9 mouse cellular contexts compared by ENCODE assay signal in genomic region chr15:99527629-99528353, GRCm38 (mm10). TPM values are rescaled to one million over a fixed set of nuclear protein-coding genes. Genes with fewer than 3 reads are reported as not detected.
DNase-seq lines count a peak whose midpoint lies in the region; ATAC-seq and TF ChIP-seq lines count a peak whose summit lies in the region.
"Had no signal": no experiment of that assay in that cellular context is flagged by ENCODE, and none has a peak within 500 bp of the region (broad histone marks: within the 10 kb centered on the region; RNA-seq: fewer than 3 reads in every experiment).

Faim2 (minus strand) TSS chr15:99528165.

- intact Hi-C loops in heart, adult 2 months (cut with DNase I): no loop called here

- no peaks in the 10 kb centered on the region for H3K36me3 ChIP-seq in lung, embryonic 14.5 days (ENCODE audit: insufficient read depth)
- H3K36me3 ChIP-seq in embryonic facial prominence, embryonic 10.5 days (replicated peaks): no peaks in the 10 kb centered on the region
- H3K36me3 ChIP-seq in hindbrain, embryonic 16.5 days (ENCODE audit: control insufficient read depth, insufficient read depth, low read length): no peaks in the 10 kb centered on the region; the same call in 1 of the 2 replicates
- H3K36me3 ChIP-seq in midbrain, embryonic 12.5 days: no peaks in the 10 kb centered on the region
- no peaks in the 10 kb centered on the region for H3K36me3 ChIP-seq in heart, adult 2 months (ENCODE audit: control insufficient read depth, insufficient read depth, low read length)

- H3K9ac ChIP-seq in lung, embryonic 14.5 days: no peak within 1 kb of the TSS
- H3K9ac ChIP-seq in hindbrain, embryonic 16.5 days (ENCODE audit: low read depth, low read length): peak within 1 kb of the TSS; percentile 68
- peak within 1 kb of the TSS; percentile 49 for H3K9ac ChIP-seq in midbrain, embryonic 12.5 days (replicated peaks)
- H3K9ac ChIP-seq in heart, adult 2 months (ENCODE audit: low read depth, low read length): no peak within 1 kb of the TSS

- peak within 1 kb of the TSS; percentile 65; the same call in 1 of the 2 replicates for H3K27ac ChIP-seq in lung, embryonic 14.5 days (ENCODE audit: low read depth)
- no peak within 1 kb of the TSS for H3K27ac ChIP-seq in embryonic facial prominence, embryonic 10.5 days (replicated peaks)
- H3K27ac ChIP-seq in hindbrain, embryonic 16.5 days (ENCODE audit: low read depth, low read length): peak within 1 kb of the TSS; percentile 84
- 0 out of 2 replicates have a peak within 1 kb of the TSS, but pooled peaks have one; percentile 10 for H3K27ac ChIP-seq in midbrain, embryonic 12.5 days (replicated peaks)
- no peak within 1 kb of the TSS for H3K27ac ChIP-seq in heart, adult 2 months

- no peak for TF ChIP-seq POLR2A in heart, adult 2 months (IDR thresholded peaks at IDR 0.05; ENCODE audit: insufficient read depth, low read depth, low read length)

- no peak for TF ChIP-seq CTCF in lung, embryonic 14.5 days (IDR thresholded peaks at IDR 0.05; ENCODE audit: low read depth)
- no peak for TF ChIP-seq CTCF in heart, adult 2 months (IDR thresholded peaks at IDR 0.05)

- no peak for ATAC-seq in lung, embryonic 14.5 days (ENCODE audit: insufficient read depth)
- ATAC-seq in hindbrain, embryonic 16.5 days: peak; percentile 85
- no peak for ATAC-seq in midbrain, embryonic 12.5 days (ENCODE audit: low FRiP score, low read depth)

- no peak for DNase-seq in lung, embryonic 14.5 days
- DNase-seq in lung, postnatal 25 days (ENCODE audit: low spot score): no peak
- DNase-seq in embryonic facial prominence, embryonic 10.5 days (ENCODE audit: low spot score): peak; percentile 49
- no peak for DNase-seq in gastrocnemius, adult 18-20 months (ENCODE audit: low spot score)
- no peak for DNase-seq in c-Kit-positive CD71-positive TER-119-positive erythroid progenitor cells, embryonic 14.5 days (ENCODE audit: low spot score)
- DNase-seq in heart, adult 2 months: no peak

- 18% methylated on average over 27 of the region's 27 CpGs for WGBS in lung, embryonic 14.5 days
- WGBS in embryonic facial prominence, embryonic 10.5 days: 12% methylated on average over 27 of the region's 27 CpGs
- WGBS in hindbrain, embryonic 16.5 days: 8% methylated on average over 27 of the region's 27 CpGs
- WGBS in midbrain, embryonic 12.5 days: 10% methylated on average over 26 of the region's 27 CpGs
- 26% methylated on average over 27 of the region's 27 CpGs for WGBS in heart, adult 2 months

- 0 out of 2 replicates have a peak within 1 kb of the TSS, but pooled peaks have one; percentile 15 for H3K4me2 ChIP-seq in lung, embryonic 14.5 days
- H3K4me2 ChIP-seq in hindbrain, embryonic 16.5 days (ENCODE audit: low read length): peak within 1 kb of the TSS; percentile 62
- peak within 1 kb of the TSS; percentile 61 for H3K4me2 ChIP-seq in midbrain, embryonic 12.5 days (replicated peaks)

- peaks cover 11% of the 10 kb centered on the region; the same call in 1 of the 2 replicates for H3K4me1 ChIP-seq in lung, embryonic 14.5 days (ENCODE audit: insufficient read depth)
- H3K4me1 ChIP-seq in embryonic facial prominence, embryonic 10.5 days: peaks cover 27% of the 10 kb centered on the region
- H3K4me1 ChIP-seq in hindbrain, embryonic 16.5 days (ENCODE audit: control insufficient read depth, insufficient read depth, low read depth, low read length): peaks cover 20% of the 10 kb centered on the region
- H3K4me1 ChIP-seq in midbrain, embryonic 12.5 days: peaks cover 10% of the 10 kb centered on the region
- H3K4me1 ChIP-seq in heart, adult 2 months (ENCODE audit: control insufficient read depth, insufficient read depth, low read length): no peaks in the 10 kb centered on the region

- no peaks in the 10 kb centered on the region for H3K79me2 ChIP-seq in heart, adult 2 months (replicated peaks; ENCODE audit: control insufficient read depth, insufficient read depth, low read length)

- no peak for TF ChIP-seq EP300 in heart, adult 2 months (IDR thresholded peaks at IDR 0.05; ENCODE audit: insufficient read depth, low read depth, low read length)

- H3K27me3 ChIP-seq in lung, embryonic 14.5 days (ENCODE audit: insufficient read depth, low read length): peaks cover 3% of the 10 kb centered on the region; the same call in 1 of the 2 replicates
- H3K27me3 ChIP-seq in embryonic facial prominence, embryonic 10.5 days (replicated peaks; ENCODE audit: low read depth, poor library complexity, severe bottlenecking): peaks cover 71% of the 10 kb centered on the region
- no peaks in the 10 kb centered on the region; the same call in 1 of the 2 replicates for H3K27me3 ChIP-seq in hindbrain, embryonic 16.5 days (replicated peaks; ENCODE audit: control insufficient read depth, insufficient read depth, low read length)
- H3K27me3 ChIP-seq in midbrain, embryonic 12.5 days: peaks cover 37% of the 10 kb centered on the region
- H3K27me3 ChIP-seq in heart, adult 2 months (ENCODE audit: control insufficient read depth, insufficient read depth, low read length): peaks cover 1% of the 10 kb centered on the region; the same call in 1 of the 2 replicates

- no peak within 1 kb of the TSS for H3K4me3 ChIP-seq in lung, embryonic 14.5 days (ENCODE audit: low read depth, low read length)
- peak within 1 kb of the TSS; percentile 46 for H3K4me3 ChIP-seq in embryonic facial prominence, embryonic 10.5 days
- peak within 1 kb of the TSS; percentile 42 for H3K4me3 ChIP-seq in hindbrain, embryonic 16.5 days (ENCODE audit: low read length)
- peak within 1 kb of the TSS; percentile 33 for H3K4me3 ChIP-seq in midbrain, embryonic 12.5 days
- no peak within 1 kb of the TSS for H3K4me3 ChIP-seq in heart, adult 2 months

- no peaks in the 10 kb centered on the region for H3K9me3 ChIP-seq in lung, embryonic 14.5 days (ENCODE audit: low read depth, low read length)
- no peaks in the 10 kb centered on the region for H3K9me3 ChIP-seq in embryonic facial prominence, embryonic 10.5 days
- no peaks in the 10 kb centered on the region for H3K9me3 ChIP-seq in hindbrain, embryonic 16.5 days (ENCODE audit: control insufficient read depth, low read length)
- no peaks in the 10 kb centered on the region for H3K9me3 ChIP-seq in midbrain, embryonic 12.5 days

RNA-seq across cellular contexts. Expression of gene Faim2, which starts in this region (rescaled TPM):
- polyA plus RNA-seq in lung, embryonic 14.5 days (2014; fragmentation: Nextera tagmentation; extraction: Ambion mirVana): 1.4 and 1.5 TPM in 2 replicates
- 0.45 and 0.74 TPM in 2 replicates for polyA plus RNA-seq in embryonic facial prominence, embryonic 10.5 days (2016; fragmentation: Nextera tagmentation; extraction: Ambion mirVana)
- polyA plus RNA-seq in hindbrain, embryonic 16.5 days (2015; fragmentation: Nextera tagmentation; extraction: Ambion mirVana): 58.2 and 66.8 TPM in 2 replicates
- polyA plus RNA-seq in midbrain, embryonic 12.5 days (2016; fragmentation: Nextera tagmentation; extraction: Ambion mirVana): 2.0 and 3.1 TPM in 2 replicates
- under 1 TPM in 1 of 2 experiments, not detected in 1; 0.12 TPM for total RNA-seq in gastrocnemius, adult 18-20 months (2021)
- under 1 TPM; 0.07 to 0.39 TPM for total RNA-seq in heart, adult 2 months (2021)
- polyA plus RNA-seq in heart, adult 2 months (2012; rRNA removed): 0.26 and 0.53 TPM in 2 replicates
- total RNA-seq: neutrophil, adult 5-6 weeks had no signal

Comparison
In these comparisons a context has a peak if more than half of its experiments do, and no peak if none do; other contexts are left out.
1. RNA of gene Faim2 (polyA plus RNA-seq): 58.2 to 66.8 TPM in hindbrain, embryonic 16.5 days; 2.0 to 3.1 TPM in midbrain, embryonic 12.5 days, 1.4 to 1.5 TPM in lung, embryonic 14.5 days, 0.45 to 0.74 TPM in embryonic facial prominence, embryonic 10.5 days and 0.26 to 0.53 TPM in heart, adult 2 months; every median in the first group is over 10 times any median in the second.
2. Peak in DNase-seq and H3K4me3 ChIP-seq in embryonic facial prominence, embryonic 10.5 days; RNA of the gene not detected or under 1 TPM.
3. H3K27ac ChIP-seq: peak in lung, embryonic 14.5 days (single experiment), hindbrain, embryonic 16.5 days (single experiment) and midbrain, embryonic 12.5 days (single experiment); none in embryonic facial prominence, embryonic 10.5 days (single experiment) and heart, adult 2 months (single experiment).
4. H3K4me3 ChIP-seq: peak in hindbrain, embryonic 16.5 days (single experiment) and midbrain, embryonic 12.5 days (single experiment); none in lung, embryonic 14.5 days (single experiment) and heart, adult 2 months (single experiment).
5. H3K9ac ChIP-seq: peak in hindbrain, embryonic 16.5 days (single experiment) and midbrain, embryonic 12.5 days (single experiment); none in lung, embryonic 14.5 days (single experiment) and heart, adult 2 months (single experiment).
6. Peak in every context shown above with its lines, with median percentiles within 50 percentile points of each other: H3K4me2 ChIP-seq.